Mouse (Mus musculus) heart, adult 2 months (tissue): ENCODE results near the gene Rasa2.

Source experiments
- CTCF ChIP-seq: fragments of 200-600 bp; IDR thresholded peaks from 2 replicates; pipeline ENCODE4 v1.8.1; 2022; ENCODE audit warnings: antibody characterized with exemption, mild to moderate bottlenecking, moderate library complexity
- POLR2A ChIP-seq: fragments of 200-500 bp; IDR thresholded peaks from 2 replicates; pipeline ENCODE4 v1.6.1; 2011; ENCODE audit warnings: mild to moderate bottlenecking, low read depth, low read length, control low read depth; ENCODE audit not compliant: insufficient read depth

GRCm38 (mm10) chr9:96532531-96532930, 98.9 kb downstream of the Rasa2 start:
- no peak for TF ChIP-seq POLR2A
- no peak for TF ChIP-seq CTCF
